Comparison of ENCODE assay signal across 13 mouse cellular contexts in the genomic region with DNA sequence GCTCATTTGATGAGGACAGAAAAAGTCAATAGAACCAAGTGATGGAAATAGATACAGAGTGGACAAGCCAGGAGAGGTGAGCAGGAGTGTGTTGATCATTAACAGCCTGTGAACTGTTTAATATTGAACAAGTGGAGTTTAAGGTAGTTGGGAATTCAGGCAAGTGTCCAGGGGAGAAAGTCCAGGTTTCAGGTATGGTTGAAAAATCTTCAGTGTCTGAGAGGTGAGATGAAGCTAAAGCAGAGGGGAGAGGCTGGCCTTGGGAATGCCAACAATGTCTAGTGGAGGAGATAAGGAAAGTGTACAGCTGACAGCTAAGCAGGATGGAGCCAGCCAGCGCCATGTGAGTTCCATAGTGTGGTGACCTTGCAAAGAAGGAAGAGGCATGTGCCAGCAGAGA. TPM values are rescaled to one million over a fixed set of nuclear protein-coding genes. Genes with fewer than 3 reads are reported as not detected.
DNase-seq lines count a peak whose midpoint lies in the region; ATAC-seq lines count a peak whose summit lies in the region.
"Had no signal": no experiment of that assay in that cellular context is flagged by ENCODE, and none has a peak within 500 bp of the region (broad histone marks: within the 10 kb centered on the region; RNA-seq: fewer than 3 reads in every experiment).

No protein-coding gene starts in this region.

- no peak overlapping the region for H3K4me3 ChIP-seq in heart, embryonic 10.5 days
- no peak overlapping the region for H3K4me3 ChIP-seq in heart, embryonic 13.5 days
- H3K4me3 ChIP-seq: hindbrain, embryonic 15.5 days; layer of hippocampus, adult 2 months had no signal

- H3K9me3 ChIP-seq in heart, embryonic 10.5 days, result no peaks in the 10 kb centered on the region
- no peaks in the 10 kb centered on the region for H3K9me3 ChIP-seq in heart, embryonic 13.5 days
- H3K9me3 ChIP-seq: hindbrain, embryonic 15.5 days had no signal

- peak; percentile 81 for DNase-seq in heart, embryonic 10.5 days (ENCODE audit: low spot score)
- DNase-seq in heart, adult 9 months (ENCODE audit: low spot score in 2 of 2), result no peak
- peak; percentile 76 for DNase-seq in kidney, adult 18-20 months
- peak; percentile 80 to 92 for DNase-seq in kidney, postnatal 36 days
- no peak for DNase-seq in gastrocnemius, postnatal 10 days
- no peak for DNase-seq in frontal cortex, postnatal 36 days (ENCODE audit: low spot score in 2 of 2)
- DNase-seq in c-Kit-positive CD71-positive TER-119-positive erythroid progenitor cells, embryonic 14.5 days (ENCODE audit: low spot score), result no peak
- DNase-seq: cerebellum, adult 9-10 months; embryo, embryonic 11 days had no signal

- no peaks in the 10 kb centered on the region for H3K36me3 ChIP-seq in heart, embryonic 10.5 days
- H3K36me3 ChIP-seq in heart, embryonic 13.5 days, result no peaks in the 10 kb centered on the region
- H3K36me3 ChIP-seq: hindbrain, embryonic 15.5 days had no signal

- peaks cover 11% of the 10 kb centered on the region for H3K4me1 ChIP-seq in heart, embryonic 10.5 days
- H3K4me1 ChIP-seq in heart, embryonic 13.5 days, result peaks cover 23% of the 10 kb centered on the region
- H3K4me1 ChIP-seq: hindbrain, embryonic 15.5 days had no signal

- 24% methylated on average over 1 of the region's 1 CpGs for WGBS in heart, embryonic 10.5 days
- WGBS in heart, embryonic 13.5 days, result 27% methylated on average over 1 of the region's 1 CpGs

- H3K9ac ChIP-seq in heart, embryonic 13.5 days, result no peak overlapping the region
- H3K9ac ChIP-seq: hindbrain, embryonic 15.5 days had no signal

- no peak; the same call in 1 of the 2 replicates for ATAC-seq in heart, embryonic 13.5 days (ENCODE audit: extremely low read depth, insufficient number of reproducible peaks, low FRiP score, low TSS enrichment)

- peak overlapping the region; percentile 13; the same call in 1 of the 2 replicates for H3K4me2 ChIP-seq in heart, embryonic 13.5 days
- H3K4me2 ChIP-seq: hindbrain, embryonic 15.5 days had no signal

- peak overlapping the region; percentile 70; the same call in 1 of the 2 replicates for H3K27ac ChIP-seq in heart, embryonic 10.5 days
- peak overlapping the region; percentile 78 for H3K27ac ChIP-seq in heart, embryonic 13.5 days (replicated peaks)
- H3K27ac ChIP-seq: hindbrain, embryonic 15.5 days; layer of hippocampus, adult 2 months had no signal

- no peaks in the 10 kb centered on the region for H3K27me3 ChIP-seq in heart, embryonic 10.5 days (ENCODE audit: insufficient read depth, poor library complexity, severe bottlenecking)
- no peaks in the 10 kb centered on the region for H3K27me3 ChIP-seq in heart, embryonic 13.5 days (replicated peaks)
- H3K27me3 ChIP-seq: hindbrain, embryonic 15.5 days had no signal

RNA-seq across cellular contexts. Expression of gene Slc16a12, which starts 11.7 kb away (rescaled TPM):
- 19.3 and 35.1 TPM in 2 replicates for polyA plus RNA-seq in heart, embryonic 10.5 days (2016; fragmentation: Nextera tagmentation; extraction: Ambion mirVana)
- 16.4 and 21.3 TPM in 2 replicates for polyA plus RNA-seq in heart, embryonic 13.5 days (2015; fragmentation: Nextera tagmentation; extraction: Ambion mirVana)
- total RNA-seq in gastrocnemius, postnatal 10 days (2021), result 1 to 10 TPM; 1.5 to 2.1 TPM
- total RNA-seq: neutrophil, adult 5-6 weeks had no signal

Comparison
In these comparisons a context has a peak if more than half of its experiments do, and no peak if none do; other contexts are left out.
1. DNase-seq: peak in heart, embryonic 10.5 days (single experiment), kidney, adult 18-20 months (single experiment) and kidney, postnatal 36 days (2 of 2); none in heart, adult 9 months (0 of 2), gastrocnemius, postnatal 10 days (single experiment), frontal cortex, postnatal 36 days (0 of 2) and c-Kit-positive CD71-positive TER-119-positive erythroid progenitor cells, embryonic 14.5 days (single experiment).